ENCODE assay signal across 8 mouse cellular contexts in the genomic region with DNA sequence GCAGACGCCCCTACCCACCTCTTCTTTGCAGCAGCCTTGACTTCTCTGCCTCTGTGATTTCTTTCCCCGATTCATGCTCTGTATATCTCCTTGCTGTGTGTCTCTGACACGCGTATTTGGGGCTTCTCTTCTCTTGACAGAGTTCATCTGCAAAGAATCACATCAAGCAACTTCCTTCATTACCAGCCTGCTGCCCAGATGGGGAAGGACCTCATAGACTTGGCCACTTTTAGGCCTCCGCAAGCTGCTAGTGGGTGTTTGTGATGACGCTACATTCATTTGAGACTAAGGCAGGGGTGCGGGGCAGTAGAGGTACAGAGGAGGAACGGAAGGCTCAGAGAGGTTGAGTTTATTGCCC. TPM values are rescaled to one million over a fixed set of nuclear protein-coding genes. Genes with fewer than 3 reads are reported as not detected.
DNase-seq lines count a peak whose midpoint lies in the region; ATAC-seq lines count a peak whose summit lies in the region.

No protein-coding gene starts in this region.

- no peak for DNase-seq in kidney, postnatal 4 days
- peak; percentile 16 for DNase-seq in ES-CJ7 (ENCODE audit: low read depth, low spot score)
- DNase-seq in embryonic facial prominence, embryonic 14.5 days (ENCODE audit: low spot score) = no peak
- DNase-seq in intestine, embryonic 14.5 days (ENCODE audit: low spot score) = no peak
- DNase-seq in yolk sac, embryonic 10.5 days (ENCODE audit: low spot score) = no peak

- peak overlapping the region; percentile 67 for H3K4me3 ChIP-seq in kidney, embryonic 14.5 days (ENCODE audit: low read length)
- peak overlapping the region; percentile 50 for H3K4me3 ChIP-seq in embryonic facial prominence, embryonic 14.5 days (ENCODE audit: low read depth, low read length)
- peak overlapping the region; percentile 48 for H3K4me3 ChIP-seq in intestine, embryonic 14.5 days (ENCODE audit: low read depth, low read length)
- peak overlapping the region; percentile 61 for H3K4me3 ChIP-seq in liver, embryonic 15.5 days (replicated peaks)
- peak overlapping the region; percentile 56 for H3K4me3 ChIP-seq in stomach, embryonic 14.5 days (ENCODE audit: low read depth, low read length)

- WGBS in kidney, embryonic 14.5 days = 33% methylated on average over 8 of the region's 8 CpGs
- 42% methylated on average over 8 of the region's 8 CpGs for WGBS in embryonic facial prominence, embryonic 14.5 days
- 31% methylated on average over 8 of the region's 8 CpGs for WGBS in intestine, embryonic 14.5 days
- WGBS in liver, embryonic 15.5 days (ENCODE audit: insufficient replicate concordance) = 35% methylated on average over 8 of the region's 8 CpGs
- 36% methylated on average over 8 of the region's 8 CpGs for WGBS in stomach, embryonic 14.5 days

- no peaks in the 10 kb centered on the region for H3K9me3 ChIP-seq in kidney, embryonic 14.5 days (ENCODE audit: control insufficient read depth, low read length)
- no peaks in the 10 kb centered on the region for H3K9me3 ChIP-seq in embryonic facial prominence, embryonic 14.5 days (ENCODE audit: control insufficient read depth, low read length)
- no peaks in the 10 kb centered on the region for H3K9me3 ChIP-seq in intestine, embryonic 14.5 days (ENCODE audit: control insufficient read depth, low read length)
- no peaks in the 10 kb centered on the region for H3K9me3 ChIP-seq in liver, embryonic 15.5 days (replicated peaks)
- H3K9me3 ChIP-seq in stomach, embryonic 14.5 days (ENCODE audit: control insufficient read depth, low read depth, low read length) = no peaks in the 10 kb centered on the region

- ATAC-seq in kidney, embryonic 14.5 days (ENCODE audit: low FRiP score, low TSS enrichment) = peak; percentile 9; the same call in 1 of the 2 replicates
- ATAC-seq in embryonic facial prominence, embryonic 14.5 days (ENCODE audit: low read depth) = peak; percentile 6; the same call in 1 of the 2 replicates
- peak; percentile 47; the same call in 1 of the 2 replicates for ATAC-seq in intestine, embryonic 14.5 days (replicated peaks; ENCODE audit: low FRiP score, low TSS enrichment, low read depth)
- no peak for ATAC-seq in liver, embryonic 15.5 days (ENCODE audit: insufficient read depth)
- ATAC-seq in stomach, embryonic 14.5 days (ENCODE audit: insufficient number of reproducible peaks, insufficient read depth, low FRiP score, low read depth) = peak; percentile 20; the same call in 1 of the 2 replicates

- peak overlapping the region; percentile 42; the same call in 1 of the 2 replicates for H3K27ac ChIP-seq in kidney, embryonic 14.5 days (ENCODE audit: low read depth, low read length)
- peak overlapping the region; percentile 29 for H3K27ac ChIP-seq in embryonic facial prominence, embryonic 14.5 days (replicated peaks; ENCODE audit: low read depth, low read length)
- H3K27ac ChIP-seq in intestine, embryonic 14.5 days (ENCODE audit: low read depth) = peak overlapping the region; percentile 35; the same call in 1 of the 2 replicates
- no peak overlapping the region for H3K27ac ChIP-seq in liver, embryonic 15.5 days (replicated peaks)
- peak overlapping the region; percentile 61; the same call in 1 of the 2 replicates for H3K27ac ChIP-seq in stomach, embryonic 14.5 days (ENCODE audit: low read length)

- peak overlapping the region; percentile 75 for H3K4me2 ChIP-seq in kidney, embryonic 14.5 days (replicated peaks; ENCODE audit: low read depth, low read length)
- H3K4me2 ChIP-seq in embryonic facial prominence, embryonic 14.5 days (ENCODE audit: low read depth, low read length) = peak overlapping the region; percentile 56
- H3K4me2 ChIP-seq in intestine, embryonic 14.5 days (ENCODE audit: low read length) = peak overlapping the region; percentile 67
- H3K4me2 ChIP-seq in liver, embryonic 15.5 days = peak overlapping the region; percentile 73
- peak overlapping the region; percentile 88 for H3K4me2 ChIP-seq in stomach, embryonic 14.5 days (replicated peaks; ENCODE audit: low read depth, low read length)

- no peaks in the 10 kb centered on the region for H3K27me3 ChIP-seq in kidney, embryonic 14.5 days (ENCODE audit: control insufficient read depth, insufficient read depth, low read length)
- no peaks in the 10 kb centered on the region for H3K27me3 ChIP-seq in embryonic facial prominence, embryonic 14.5 days (replicated peaks; ENCODE audit: control insufficient read depth, insufficient read depth, low read length)
- no peaks in the 10 kb centered on the region for H3K27me3 ChIP-seq in intestine, embryonic 14.5 days (replicated peaks; ENCODE audit: control insufficient read depth, insufficient read depth, low read length)
- H3K27me3 ChIP-seq in liver, embryonic 15.5 days = no peaks in the 10 kb centered on the region
- no peaks in the 10 kb centered on the region for H3K27me3 ChIP-seq in stomach, embryonic 14.5 days (ENCODE audit: control insufficient read depth, insufficient read depth, low read length)

- H3K9ac ChIP-seq in kidney, embryonic 14.5 days (ENCODE audit: low read depth, low read length) = peak overlapping the region; percentile 62; the same call in 1 of the 2 replicates
- H3K9ac ChIP-seq in embryonic facial prominence, embryonic 14.5 days (ENCODE audit: low read depth, low read length) = peak overlapping the region; percentile 49
- peak overlapping the region; percentile 54 for H3K9ac ChIP-seq in intestine, embryonic 14.5 days (ENCODE audit: low read length)
- H3K9ac ChIP-seq in liver, embryonic 15.5 days = peak overlapping the region; percentile 20; the same call in 1 of the 2 replicates
- H3K9ac ChIP-seq in stomach, embryonic 14.5 days (replicated peaks; ENCODE audit: low read depth, low read length) = peak overlapping the region; percentile 46; the same call in 1 of the 2 replicates

- peaks cover 14% of the 10 kb centered on the region; the same call in 1 of the 2 replicates for H3K36me3 ChIP-seq in kidney, embryonic 14.5 days (ENCODE audit: control insufficient read depth, insufficient read depth, low read length)
- peaks cover 25% of the 10 kb centered on the region for H3K36me3 ChIP-seq in embryonic facial prominence, embryonic 14.5 days (ENCODE audit: control insufficient read depth, insufficient read depth, low read length)
- H3K36me3 ChIP-seq in intestine, embryonic 14.5 days (ENCODE audit: control insufficient read depth, insufficient read depth, low read length) = peaks cover 26% of the 10 kb centered on the region
- H3K36me3 ChIP-seq in liver, embryonic 15.5 days (replicated peaks) = no peaks in the 10 kb centered on the region
- peaks cover 5% of the 10 kb centered on the region; the same call in 1 of the 2 replicates for H3K36me3 ChIP-seq in stomach, embryonic 14.5 days (ENCODE audit: control insufficient read depth, insufficient read depth, low read length)

- peaks cover 4% of the 10 kb centered on the region; the same call in 1 of the 2 replicates for H3K4me1 ChIP-seq in kidney, embryonic 14.5 days (ENCODE audit: control insufficient read depth, insufficient read depth, low read length)
- H3K4me1 ChIP-seq in embryonic facial prominence, embryonic 14.5 days (ENCODE audit: control insufficient read depth, insufficient read depth, low read length) = peaks cover 4% of the 10 kb centered on the region
- 0 out of 2 replicates have a peak, but pooled peaks cover 3% of the 10 kb centered on the region for H3K4me1 ChIP-seq in intestine, embryonic 14.5 days (replicated peaks; ENCODE audit: control insufficient read depth, insufficient read depth, low read length)
- peaks cover 7% of the 10 kb centered on the region for H3K4me1 ChIP-seq in liver, embryonic 15.5 days (replicated peaks)
- peaks cover 7% of the 10 kb centered on the region; the same call in 1 of the 2 replicates for H3K4me1 ChIP-seq in stomach, embryonic 14.5 days (ENCODE audit: control insufficient read depth, insufficient read depth, low read length)

RNA-seq across cellular contexts. Expression of gene Mks1, which starts 0.6 kb away (rescaled TPM):
- 10.0 and 15.6 TPM in 2 replicates for polyA plus RNA-seq in kidney, embryonic 14.5 days (2014; fragmentation: Nextera tagmentation; extraction: Ambion mirVana)
- 11.9 and 12.9 TPM in 2 replicates for polyA plus RNA-seq in embryonic facial prominence, embryonic 14.5 days (2014; fragmentation: Nextera tagmentation; extraction: Ambion mirVana)
- polyA plus RNA-seq in intestine, embryonic 14.5 days (2014; fragmentation: Nextera tagmentation; extraction: Ambion mirVana) = 14.0 and 15.2 TPM in 2 replicates
- polyA plus RNA-seq in liver, embryonic 15.5 days (2015; fragmentation: Nextera tagmentation; extraction: Ambion mirVana) = 1.2 and 1.4 TPM in 2 replicates
- 14.6 and 14.7 TPM in 2 replicates for polyA plus RNA-seq in stomach, embryonic 14.5 days (2014; fragmentation: Nextera tagmentation; extraction: Ambion mirVana)

RNA-seq across cellular contexts. Expression of gene Epx, which starts 21.8 kb away (rescaled TPM):
- 0.07 and 0.08 TPM in 2 replicates for polyA plus RNA-seq in kidney, embryonic 14.5 days (2014; fragmentation: Nextera tagmentation; extraction: Ambion mirVana)
- 0.12 TPM in 1 of 2 replicates, not detected in the other for polyA plus RNA-seq in embryonic facial prominence, embryonic 14.5 days (2014; fragmentation: Nextera tagmentation; extraction: Ambion mirVana)
- 0.17 and 0.46 TPM in 2 replicates for polyA plus RNA-seq in intestine, embryonic 14.5 days (2014; fragmentation: Nextera tagmentation; extraction: Ambion mirVana)
- polyA plus RNA-seq in liver, embryonic 15.5 days (2015; fragmentation: Nextera tagmentation; extraction: Ambion mirVana) = 1.2 and 3.6 TPM in 2 replicates
- polyA plus RNA-seq in stomach, embryonic 14.5 days (2014; fragmentation: Nextera tagmentation; extraction: Ambion mirVana) = 0.25 and 0.32 TPM in 2 replicates

RNA-seq across cellular contexts. Expression of gene Lpo, which starts 25.5 kb away (rescaled TPM):
- 0.10 TPM in 1 of 2 replicates, not detected in the other for polyA plus RNA-seq in kidney, embryonic 14.5 days (2014; fragmentation: Nextera tagmentation; extraction: Ambion mirVana)
- 0.18 and 0.38 TPM in 2 replicates for polyA plus RNA-seq in embryonic facial prominence, embryonic 14.5 days (2014; fragmentation: Nextera tagmentation; extraction: Ambion mirVana)
- polyA plus RNA-seq in intestine, embryonic 14.5 days (2014; fragmentation: Nextera tagmentation; extraction: Ambion mirVana) = 0.08 TPM in 1 of 2 replicates, not detected in the other
- 0.03 TPM in 1 of 2 replicates, not detected in the other for polyA plus RNA-seq in liver, embryonic 15.5 days (2015; fragmentation: Nextera tagmentation; extraction: Ambion mirVana)
- polyA plus RNA-seq in stomach, embryonic 14.5 days (2014; fragmentation: Nextera tagmentation; extraction: Ambion mirVana) = 0.14 and 0.25 TPM in 2 replicates

RNA-seq across cellular contexts. Expression of gene Olfr462, which starts 38.5 kb away (rescaled TPM):
- not detected in 2 replicates for polyA plus RNA-seq in kidney, embryonic 14.5 days (2014; fragmentation: Nextera tagmentation; extraction: Ambion mirVana)
- polyA plus RNA-seq in embryonic facial prominence, embryonic 14.5 days (2014; fragmentation: Nextera tagmentation; extraction: Ambion mirVana) = not detected in 2 replicates
- not detected in 2 replicates for polyA plus RNA-seq in intestine, embryonic 14.5 days (2014; fragmentation: Nextera tagmentation; extraction: Ambion mirVana)
- not detected in 2 replicates for polyA plus RNA-seq in liver, embryonic 15.5 days (2015; fragmentation: Nextera tagmentation; extraction: Ambion mirVana)
- polyA plus RNA-seq in stomach, embryonic 14.5 days (2014; fragmentation: Nextera tagmentation; extraction: Ambion mirVana) = not detected in 2 replicates

RNA-seq across cellular contexts. Expression of gene Olfr463, which starts 43.6 kb away (rescaled TPM):
- not detected in 2 replicates for polyA plus RNA-seq in kidney, embryonic 14.5 days (2014; fragmentation: Nextera tagmentation; extraction: Ambion mirVana)
- polyA plus RNA-seq in embryonic facial prominence, embryonic 14.5 days (2014; fragmentation: Nextera tagmentation; extraction: Ambion mirVana) = not detected in 2 replicates
- 0.13 TPM in 1 of 2 replicates, not detected in the other for polyA plus RNA-seq in intestine, embryonic 14.5 days (2014; fragmentation: Nextera tagmentation; extraction: Ambion mirVana)
- polyA plus RNA-seq in liver, embryonic 15.5 days (2015; fragmentation: Nextera tagmentation; extraction: Ambion mirVana) = not detected in 2 replicates
- polyA plus RNA-seq in stomach, embryonic 14.5 days (2014; fragmentation: Nextera tagmentation; extraction: Ambion mirVana) = not detected in 2 replicates
